Mouse (Mus musculus) c-Kit-positive CD71-positive TER-119-negative erythroid progenitor cells, embryonic 14.5 days (primary cell): ENCODE measurements around the gene Tex33.

ENCODE experiments used
- DNase-seq: peaks from one replicate; pipeline ENCODE4 v3.0.0-alpha.2; 2013; ENCODE audit warnings: low read depth

Tex33 gene

GRCm38 (mm10) chr15:78414157-78414556, 18.4 kb upstream of the Tex33 start:
- DNase-seq = no peak

- DNase-seq = no peak
Observed at GRCm38 (mm10) chr15:78413719-78414117, 18.0 kb upstream of the Tex33 start.

DNA sequence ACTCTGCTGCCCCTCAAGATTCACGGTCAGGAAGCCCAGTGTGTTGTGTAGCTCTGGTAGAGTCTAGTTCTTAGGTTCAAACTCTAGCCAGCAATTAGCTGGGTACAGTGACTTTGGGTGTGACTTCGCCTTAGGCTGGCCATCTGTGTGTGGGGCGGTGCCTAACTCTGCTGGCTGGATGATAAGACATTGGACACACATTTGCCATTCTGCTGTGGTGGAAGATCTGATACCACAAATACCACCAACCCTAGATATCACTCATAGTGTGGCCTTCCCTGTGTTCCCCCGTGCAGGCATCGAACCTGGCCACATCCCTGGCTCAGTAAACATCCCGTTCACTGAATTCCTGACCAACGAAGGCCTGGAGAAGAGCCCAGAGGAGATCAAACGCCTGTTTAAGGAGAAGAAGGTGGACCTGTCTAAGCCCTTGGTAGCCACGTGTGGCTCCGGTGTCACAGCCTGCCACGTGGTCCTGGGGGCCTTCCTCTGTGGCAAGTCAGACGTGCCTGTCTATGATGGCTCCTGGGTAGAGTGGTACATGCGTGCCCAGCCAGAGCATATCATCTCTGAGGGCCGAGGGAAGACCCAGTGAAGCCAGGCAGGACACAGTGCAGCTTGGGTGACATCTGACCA, 17.5 kb upstream of the Tex33 start:
- peak; percentile 82 for DNase-seq

- DNase-seq = no peak
Observed at GRCm38 (mm10) chr15:78409570-78410052, 13.9 kb upstream of the Tex33 start.

- DNase-seq = peak; percentile 81
Observed at GRCm38 (mm10) chr15:78406293-78406934, 10.7 kb upstream of the Tex33 start, which contains the start of gene Mpst. Mpst (plus strand) TSS chr15:78406416.

GRCm38 (mm10) chr15:78405517-78406211, 10.0 kb upstream of the Tex33 start, which contains the start of gene Tst:
Tst (minus strand) TSS chr15:78405907.
- peak; percentile 54 for DNase-seq

GRCm38 (mm10) chr15:78405098-78405497, 9.4 kb upstream of the Tex33 start:
- DNase-seq = no peak

- no peak for DNase-seq
Observed at GRCm38 (mm10) chr15:78403896-78404295, 8.2 kb upstream of the Tex33 start.

DNA sequence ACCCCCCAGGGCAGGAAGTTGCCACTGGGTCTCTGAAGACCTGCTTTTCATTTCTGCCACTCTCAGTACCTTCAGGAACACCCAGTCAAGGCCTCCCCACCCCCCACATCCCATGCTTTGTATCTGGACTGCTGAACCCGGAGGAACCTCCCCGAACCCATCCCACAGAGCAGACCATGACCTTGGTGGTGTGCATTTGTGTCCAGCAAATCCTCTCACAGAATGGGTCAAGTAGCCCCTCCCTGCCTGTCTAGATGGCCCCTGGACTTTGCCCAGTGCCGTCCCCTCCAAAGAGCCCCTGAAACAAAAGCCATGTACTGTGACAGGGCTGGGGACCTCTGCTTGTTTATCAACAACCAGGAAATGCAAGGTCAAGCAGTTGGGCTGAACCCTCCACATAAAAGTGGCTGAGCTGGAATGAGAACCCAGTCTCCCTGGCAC, 7.6 kb upstream of the Tex33 start:
- DNase-seq = no peak

DNA sequence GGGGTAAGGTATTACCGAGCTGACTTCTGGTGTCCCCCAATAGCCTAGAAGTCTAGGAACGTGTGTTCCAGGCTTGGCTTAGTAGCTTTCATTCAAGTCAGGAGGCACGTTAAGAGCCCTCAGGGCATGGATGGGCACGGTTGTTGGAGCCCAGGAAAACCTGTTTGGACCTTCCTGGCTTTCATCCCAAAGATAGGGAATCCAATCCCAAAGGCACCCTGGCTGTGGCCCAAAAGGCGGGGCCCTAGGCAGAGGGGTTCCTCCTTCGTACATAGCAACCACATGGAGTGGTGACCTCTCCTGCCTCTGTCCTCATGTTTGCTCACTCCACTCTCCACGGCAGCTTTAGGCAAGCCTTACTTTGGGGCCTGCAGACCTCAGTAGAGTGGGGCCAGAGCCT, 6.7 kb upstream of the Tex33 start:
- no peak for DNase-seq

GRCm38 (mm10) chr15:78401921-78402320, 6.2 kb upstream of the Tex33 start:
- DNase-seq = no peak

GRCm38 (mm10) chr15:78401345-78401744, 5.6 kb upstream of the Tex33 start:
- DNase-seq = no peak

- no peak for DNase-seq
Observed at GRCm38 (mm10) chr15:78390855-78391254, 4.9 kb downstream of the Tex33 start.

DNA sequence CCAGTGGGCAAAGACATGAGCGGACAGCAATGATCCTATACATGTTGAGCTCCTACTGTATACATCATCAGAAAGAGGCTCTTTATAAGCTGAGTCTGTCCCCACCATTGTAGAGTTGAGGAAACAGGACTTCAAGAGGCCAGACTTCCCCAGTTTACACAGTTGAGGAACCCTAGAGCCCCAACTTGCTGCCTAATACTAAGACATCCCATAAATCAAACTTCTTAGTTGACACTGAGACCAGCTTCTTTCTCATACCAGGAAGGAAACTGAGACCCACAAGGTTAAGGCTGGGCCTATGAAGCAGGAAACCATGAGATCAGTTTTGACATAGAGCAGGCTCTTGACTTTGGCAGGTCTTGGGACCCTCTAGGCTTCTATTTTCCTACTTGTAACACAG, 10.1 kb downstream of the Tex33 start:
- no peak for DNase-seq

GRCm38 (mm10) chr15:78384220-78385116, 11.2 kb downstream of the Tex33 start:
- DNase-seq = no peak

GRCm38 (mm10) chr15:78383450-78384219, 12.1 kb downstream of the Tex33 start:
- DNase-seq = no peak

DNA sequence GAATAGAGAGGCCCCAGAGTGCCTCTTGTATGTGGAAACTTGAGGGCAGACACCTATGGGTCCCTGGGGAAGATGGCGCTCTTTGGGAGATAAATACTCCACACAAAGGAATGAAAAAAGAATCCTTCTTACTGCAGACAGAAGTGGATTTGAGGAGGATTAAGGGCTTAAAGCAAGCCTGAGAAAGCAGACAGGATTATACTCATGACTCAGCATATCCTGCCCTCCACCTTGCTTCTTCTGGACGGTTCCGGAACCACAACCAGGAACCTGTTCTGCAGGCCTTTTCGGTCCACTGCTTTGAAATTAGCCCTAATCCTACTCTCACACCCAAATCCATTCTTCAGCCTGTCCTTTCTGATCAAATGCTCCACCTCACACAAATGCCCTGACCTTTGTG, 13.6 kb downstream of the Tex33 start:
- no peak for DNase-seq

GRCm38 (mm10) chr15:78380741-78381140, 15.0 kb downstream of the Tex33 start:
- no peak for DNase-seq

GRCm38 (mm10) chr15:78380208-78380607, 15.5 kb downstream of the Tex33 start:
- DNase-seq = no peak

DNA sequence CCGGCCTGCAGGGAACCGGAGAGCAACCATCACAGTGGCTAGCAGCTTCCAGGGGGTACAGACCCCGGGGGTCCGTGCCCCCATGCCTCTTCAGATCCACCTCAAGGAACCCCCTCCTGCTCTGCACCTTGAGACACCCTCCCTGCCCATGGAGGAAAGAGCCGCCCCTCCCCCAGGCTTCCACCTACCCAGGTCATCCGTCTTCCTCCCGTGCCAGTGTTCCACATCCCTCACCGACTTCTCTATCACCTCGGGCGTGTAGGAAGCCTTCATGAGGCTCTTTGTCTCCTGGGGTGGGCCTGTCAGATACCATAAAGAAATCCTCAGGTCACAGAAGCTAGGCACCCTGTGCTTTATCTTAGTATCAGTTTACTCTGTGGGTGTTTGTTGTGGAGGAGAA, 17.2 kb downstream of the Tex33 start:
- no peak for DNase-seq

GRCm38 (mm10) chr15:78377859-78378258, 17.9 kb downstream of the Tex33 start:
- no peak for DNase-seq
